Mouse (Mus musculus) CH12.LX (cell line): ENCODE results near the gene Aldh3a1. TPM values are rescaled to one million over a fixed set of nuclear protein-coding genes. Genes with fewer than 3 reads are reported as not detected.
A peak's percentile ranks its signal among the peaks of the same experiment; 100 is the strongest.

Experiments
- DNase-seq: peaks from one replicate; pipeline ENCODE4 v3.0.0-alpha.2; 2013; ENCODE audit errors: extremely low read depth
- H3K27ac ChIP-seq: 2 replicates; pipeline ENCODE4 v1.5.1; 2012; ENCODE audit warnings: low read depth, mild to moderate bottlenecking, control low read depth, moderate library complexity; ENCODE audit not compliant: insufficient read depth
- H3K27me3 ChIP-seq: replicated peaks from 2 replicates; pipeline ENCODE3; 2012; ENCODE audit warnings: inconsistent platforms
- H3K36me3 ChIP-seq, 2 experiments: replicated peaks in 1 of 2; 2 replicates each; pipeline versions ENCODE3 to v1.6.1; 2012; ENCODE audit warnings: inconsistent platforms in 1 of 2, low read length in 1 of 2, mild to moderate bottlenecking in 1 of 2, mixed read lengths in 1 of 2, moderate library complexity in 1 of 2; ENCODE audit not compliant: control insufficient read depth in 1 of 2, insufficient read depth in 1 of 2
- H3K4me1 ChIP-seq, 2 experiments: 2 replicates each; pipeline ENCODE4 v1.6.1; 2012; ENCODE audit warnings: inconsistent platforms in 1 of 2, moderate library complexity in 1 of 2; ENCODE audit not compliant: insufficient read depth in 2 of 2, control insufficient read depth in 1 of 2
- H3K4me2 ChIP-seq: 2 replicates; pipeline ENCODE4 v1.6.1; 2012; ENCODE audit warnings: low read depth, mild to moderate bottlenecking, control low read depth; ENCODE audit not compliant: poor library complexity, insufficient read depth, severe bottlenecking
- H3K4me3 ChIP-seq, 3 experiments: fragments of 150-350 bp in 1 of 3; sonication (generic) in 1 of 3; replicated peaks in 1 of 3; 2 replicates each; pipeline versions ENCODE3 to v1.5.1; 2011 to 2012; ENCODE audit warnings: low read depth in 2 of 3, low read length in 2 of 3, mild to moderate bottlenecking in 2 of 3, moderate library complexity in 2 of 3, control low read depth in 1 of 3, improper control_type of control experiment in 1 of 3, inconsistent platforms in 1 of 3, mixed read lengths in 1 of 3; ENCODE audit not compliant: poor library complexity in 1 of 3
- H3K79me2 ChIP-seq: replicated peaks from 2 replicates; pipeline ENCODE4 v1.6.1; 2012; ENCODE audit warnings: mild to moderate bottlenecking, moderate library complexity; ENCODE audit not compliant: control insufficient read depth, poor library complexity, insufficient read depth, severe bottlenecking; ENCODE audit errors: extremely low read depth
- H3K9ac ChIP-seq: 2 replicates; pipeline ENCODE4 v1.6.1; 2012; ENCODE audit warnings: low read depth, mild to moderate bottlenecking, control low read depth, moderate library complexity; ENCODE audit not compliant: insufficient read depth
- H3K9me3 ChIP-seq: replicated peaks from 2 replicates; pipeline ENCODE3; 2012; ENCODE audit warnings: low read length, inconsistent platforms, mixed read lengths
- BHLHE40 ChIP-seq: IDR thresholded peaks from 2 replicates; pipeline ENCODE4 v1.6.1; 2011; ENCODE audit warnings: mild to moderate bottlenecking, low read depth, low read length, improper control_type of control experiment
- CHD1 ChIP-seq: IDR thresholded peaks from 2 replicates; pipeline ENCODE4 v1.6.1; 2012; ENCODE audit warnings: low read depth, low read length, improper control_type of control experiment, inconsistent platforms
- CHD2 ChIP-seq: IDR thresholded peaks from 2 replicates; pipeline ENCODE4 v1.6.1; 2011; ENCODE audit warnings: low read length, improper control_type of control experiment
- CTCF ChIP-seq, 2 experiments: IDR thresholded peaks in 1 of 2; conservative IDR thresholded peaks in 1 of 2; 2 replicates each; pipeline ENCODE4 v1.5.1; 2011 to 2012; ENCODE audit warnings: low read depth in 2 of 2, low read length in 2 of 2, improper control_type of control experiment in 1 of 2, inconsistent platforms in 1 of 2, mild to moderate bottlenecking in 1 of 2, moderate library complexity in 1 of 2
- E2F4 ChIP-seq: IDR thresholded peaks from 2 replicates; pipeline ENCODE4 v1.6.1; 2011; ENCODE audit warnings: low read depth, low read length, improper control_type of control experiment; ENCODE audit not compliant: insufficient replicate concordance
- ELF1 ChIP-seq: IDR thresholded peaks from 2 replicates; pipeline ENCODE4 v1.6.1; 2014; ENCODE audit warnings: low read depth, mild to moderate bottlenecking, inconsistent platforms, low read length, improper control_type of control experiment
- EP300 ChIP-seq: IDR thresholded peaks from 2 replicates; pipeline ENCODE4 v1.6.1; 2011; ENCODE audit warnings: low read length, improper control_type of control experiment
- ETS1 ChIP-seq: conservative IDR thresholded peaks from 2 replicates; pipeline ENCODE4 v1.6.1; 2012; ENCODE audit warnings: low read depth, mild to moderate bottlenecking, inconsistent platforms, low read length, improper control_type of control experiment, moderate library complexity
- GABPA ChIP-seq: IDR thresholded peaks from 2 replicates; pipeline ENCODE4 v1.6.1; 2012; ENCODE audit warnings: low read depth, low read length, improper control_type of control experiment, inconsistent platforms; ENCODE audit not compliant: insufficient replicate concordance
- HCFC1 ChIP-seq: IDR thresholded peaks from 2 replicates; pipeline ENCODE4 v1.6.1; 2012; ENCODE audit warnings: low read depth, mild to moderate bottlenecking, inconsistent platforms, low read length, improper control_type of control experiment
- IRF4 ChIP-seq: IDR thresholded peaks from 2 replicates; pipeline ENCODE4 v1.6.1; 2014; ENCODE audit warnings: low read depth, mild to moderate bottlenecking, inconsistent platforms, low read length, improper control_type of control experiment
- JUN ChIP-seq: IDR thresholded peaks from 2 replicates; pipeline ENCODE4 v1.6.1; 2011; ENCODE audit warnings: low read depth, mild to moderate bottlenecking, low read length, improper control_type of control experiment, moderate library complexity; ENCODE audit not compliant: insufficient read depth
- JUND ChIP-seq: conservative IDR thresholded peaks from 2 replicates; pipeline ENCODE4 v1.6.1; 2011; ENCODE audit warnings: low read depth, low read length, improper control_type of control experiment
- KAT2A ChIP-seq: IDR thresholded peaks from 2 replicates; pipeline ENCODE4 v1.6.1; 2012; ENCODE audit warnings: low read length, improper control_type of control experiment, inconsistent platforms; ENCODE audit not compliant: insufficient replicate concordance
- MAFK ChIP-seq: IDR thresholded peaks from 2 replicates; pipeline ENCODE4 v1.6.1; 2011; ENCODE audit warnings: low read length, improper control_type of control experiment; ENCODE audit not compliant: insufficient replicate concordance
- MAX ChIP-seq: IDR thresholded peaks from 2 replicates; pipeline ENCODE4 v1.6.1; 2011; ENCODE audit warnings: low read length, improper control_type of control experiment
- MAZ ChIP-seq: IDR thresholded peaks from 2 replicates; pipeline ENCODE4 v1.6.1; 2012; ENCODE audit warnings: low read depth, mild to moderate bottlenecking, inconsistent platforms, low read length, improper control_type of control experiment, moderate library complexity
- MEF2A ChIP-seq: IDR thresholded peaks from 2 replicates; pipeline ENCODE4 v1.6.1; 2014; ENCODE audit warnings: low read depth, mild to moderate bottlenecking, inconsistent platforms, low read length, improper control_type of control experiment, borderline replicate concordance
- MXI1 ChIP-seq: IDR thresholded peaks from 2 replicates; pipeline ENCODE4 v1.6.1; 2011; ENCODE audit warnings: mild to moderate bottlenecking, low read depth, low read length, improper control_type of control experiment
- MYC ChIP-seq: IDR thresholded peaks from 2 replicates; pipeline ENCODE4 v1.6.1; 2011; ENCODE audit warnings: low read depth, mild to moderate bottlenecking, improper control_type of control experiment, low read length
- NELFE ChIP-seq: IDR thresholded peaks from 2 replicates; pipeline ENCODE4 v1.6.1; 2011; ENCODE audit warnings: low read depth, low read length, improper control_type of control experiment
- NRF1 ChIP-seq: IDR thresholded peaks from 2 replicates; pipeline ENCODE4 v1.6.1; 2014; ENCODE audit warnings: low read depth, mild to moderate bottlenecking, inconsistent platforms, low read length, improper control_type of control experiment, moderate library complexity
- PAX5 ChIP-seq: IDR thresholded peaks from 2 replicates; pipeline ENCODE4 v1.6.1; 2012; ENCODE audit warnings: low read length, inconsistent platforms, mixed read lengths
- POLR2A ChIP-seq: IDR thresholded peaks from 2 replicates; pipeline ENCODE4 v1.6.1; 2011; ENCODE audit warnings: low read depth, mild to moderate bottlenecking, improper control_type of control experiment, low read length
- POLR2AphosphoS2 ChIP-seq: IDR thresholded peaks from 2 replicates; pipeline ENCODE4 v1.6.1; 2011; ENCODE audit warnings: low read depth, low read length, improper control_type of control experiment
- RAD21 ChIP-seq: IDR thresholded peaks from 2 replicates; pipeline ENCODE4 v1.6.1; 2011; ENCODE audit warnings: low read depth, mild to moderate bottlenecking, low read length, improper control_type of control experiment, moderate library complexity
- RCOR1 ChIP-seq: conservative IDR thresholded peaks from 2 replicates; pipeline ENCODE4 v1.6.1; 2012; ENCODE audit warnings: low read depth, mild to moderate bottlenecking, inconsistent platforms, low read length, improper control_type of control experiment
- SIN3A ChIP-seq: IDR thresholded peaks from 2 replicates; pipeline ENCODE4 v1.6.1; 2012; ENCODE audit warnings: low read length, improper control_type of control experiment, inconsistent platforms
- SMC3 ChIP-seq: IDR thresholded peaks from 2 replicates; pipeline ENCODE4 v1.6.1; 2011; ENCODE audit warnings: low read depth, low read length, improper control_type of control experiment
- TBP ChIP-seq: conservative IDR thresholded peaks from 2 replicates; pipeline ENCODE4 v1.6.1; 2011; ENCODE audit warnings: low read depth, low read length, improper control_type of control experiment
- TCF12 ChIP-seq: IDR thresholded peaks from 2 replicates; pipeline ENCODE4 v1.6.1; 2014; ENCODE audit warnings: low read depth, mild to moderate bottlenecking, inconsistent platforms, low read length, improper control_type of control experiment
- UBTF ChIP-seq: IDR thresholded peaks from 2 replicates; pipeline ENCODE4 v1.6.1; 2012; ENCODE audit warnings: low read depth, mild to moderate bottlenecking, inconsistent platforms, low read length, improper control_type of control experiment, moderate library complexity
- USF1 ChIP-seq: IDR thresholded peaks from 2 replicates; pipeline ENCODE4 v1.6.1; 2014; ENCODE audit warnings: low read depth, mild to moderate bottlenecking, inconsistent platforms, low read length, improper control_type of control experiment
- USF2 ChIP-seq: conservative IDR thresholded peaks from 2 replicates; pipeline ENCODE4 v1.6.1; 2011; ENCODE audit warnings: low read depth, low read length, improper control_type of control experiment
- ZC3H11A ChIP-seq: IDR thresholded peaks from 2 replicates; pipeline ENCODE4 v1.6.1; 2012; ENCODE audit warnings: low read depth, mild to moderate bottlenecking, inconsistent platforms, low read length, improper control_type of control experiment
- ZKSCAN1 ChIP-seq: IDR thresholded peaks from 2 replicates; pipeline ENCODE4 v1.6.1; 2012; ENCODE audit warnings: low read depth, inconsistent platforms, low read length, improper control_type of control experiment, borderline replicate concordance
- ZMIZ1 ChIP-seq: IDR thresholded peaks from 2 replicates; pipeline ENCODE4 v1.6.1; 2012; ENCODE audit warnings: low read depth, mild to moderate bottlenecking, inconsistent platforms, low read length, improper control_type of control experiment
- ZNF384 ChIP-seq: IDR thresholded peaks from 2 replicates; pipeline ENCODE4 v1.6.1; 2012; ENCODE audit warnings: low read depth, low read length, improper control_type of control experiment, inconsistent platforms
- dilution Hi-C: fragments of 300-500 bp; cut with MboI; formaldehyde crosslinking; loops from 2 replicates; pipeline ENCODE4 v1.14.3; 2020; ENCODE audit warnings: low sequenced_read_pairs; ENCODE audit not compliant: extremely low pct_unique_long_range_greater_than_20kb, extremely low pct_ligation_motif_present
- in situ Hi-C: fragments of 300-500 bp; cut with MboI; formaldehyde crosslinking; loops from 3 replicates; pipeline ENCODE4 v1.14.3; 2019; ENCODE audit warnings: low sequenced_read_pairs, low pct_ligation_motif_present, low pct_unique_long_range_greater_than_20kb, mixed read lengths
- polyA plus RNA-seq: library from polyadenylated mRNA; unstranded; fragments of >175 nt; gene quantifications from 2 replicates; pipeline ENCODE4 v1.2.1, GENCODE M21; 2012; ENCODE audit warnings: low read depth; ENCODE audit not compliant: insufficient read length
- total RNA-seq, 2 experiments: library from RNA; depleted of rRNA; stranded (reverse); fragments of 300-350 nt in 1 of 2; fragments of >200 nt in 1 of 2; gene quantifications; 2 replicates each; pipeline ENCODE4 v1.2.3; 2012 to 2014

Aldh3a1 gene
- total and polyA plus RNA-seq, 3 experiments: 0.12 to 0.25 (median 0.13) TPM

- Histone ChIP-seq H3K4me1 (peaks cover 9 to 43% of the 10 kb centered on the region in 2 experiments), H3K27ac (peak within 1 kb of the TSS; percentile 63), H3K9me3 (no peaks in the 10 kb centered on the region), H3K79me2 (peaks cover 36% of the 10 kb centered on the region), H3K36me3 (peaks cover 0 to 22% of the 10 kb centered on the region in 2 experiments), H3K4me2 (peak within 1 kb of the TSS; percentile 91), H3K4me3 (peak within 1 kb of the TSS; percentile 92 to 97 (median 96)), H3K27me3 (no peaks in the 10 kb centered on the region), H3K9ac (peak within 1 kb of the TSS; percentile 75)
- dilution Hi-C loops (no loop called here), in situ Hi-C loops (no loop called here)
- DNase-seq: peak; percentile 100
- no peak for TF ChIP-seq RAD21
- no peak for TF ChIP-seq ZKSCAN1
- peak; percentile 79 for TF ChIP-seq BHLHE40
- peak; percentile 81 for TF ChIP-seq MAX
- TF ChIP-seq USF2: no peak
- no peak for TF ChIP-seq UBTF
- TF ChIP-seq POLR2AphosphoS2: peak; percentile 68; the same call in 1 of the 2 replicates
- no peak; the same call in 1 of the 2 replicates for TF ChIP-seq ETS1
- TF ChIP-seq SMC3: no peak; the same call in 1 of the 2 replicates
- TF ChIP-seq KAT2A: no peak
- TF ChIP-seq HCFC1: peak; percentile 54
- TF ChIP-seq MXI1: peak; percentile 89; the same call in 1 of the 2 replicates
- TF ChIP-seq MAZ: no peak
- TF ChIP-seq NELFE: peak; percentile 84
- TF ChIP-seq SIN3A: peak; percentile 96
- TF ChIP-seq GABPA: no peak
- TF ChIP-seq RCOR1: no peak
- peak; percentile 90 for TF ChIP-seq NRF1
- TF ChIP-seq MEF2A: peak; percentile 47; the same call in 1 of the 2 replicates
- peak; percentile 31; the same call in 1 of the 2 replicates for TF ChIP-seq ELF1
- TF ChIP-seq MYC: peak; percentile 43; the same call in 1 of the 2 replicates
- no peak for TF ChIP-seq PAX5
- TF ChIP-seq EP300: no peak
- TF ChIP-seq USF1: no peak
- TF ChIP-seq E2F4: no peak
- TF ChIP-seq ZMIZ1: peak; percentile 71
- peak; percentile 63 for TF ChIP-seq JUN
- no peak for TF ChIP-seq ZC3H11A
- no peak for TF ChIP-seq MAFK
- no peak for TF ChIP-seq CTCF (conservative IDR thresholded peaks at IDR 0.05 in 1 of 2, IDR thresholded peaks at IDR 0.05 in 1 of 2; ENCODE audit: low read depth in 2 of 2, low read length in 2 of 2)
- TF ChIP-seq POLR2A: peak; percentile 84
- TF ChIP-seq ZNF384: no peak
- TF ChIP-seq CHD1: no peak
- peak; percentile 87 for TF ChIP-seq CHD2
- TF ChIP-seq TBP: 0 out of 2 replicates have a peak, but pooled peaks have one; percentile 71
- TF ChIP-seq TCF12: peak; percentile 62
- 0 out of 2 replicates have a peak, but pooled peaks have one; percentile 7 for TF ChIP-seq IRF4
- no peak; the same call in 1 of the 2 replicates for TF ChIP-seq JUND
These were observed 32.3 kb upstream of the Aldh3a1 start, which contains the start of gene Usp22 for GRCm38 (mm10) chr11:61174821-61175658. TSS of gene Usp22 (minus strand) at chr11:61175055.
